Mouse (Mus musculus) ES-E14 (cell line): ENCODE results near the gene Amn.

ENCODE experiments used
- CHD2 ChIP-seq: IDR thresholded peaks from 2 replicates; pipeline ENCODE4 v1.6.1; 2014; ENCODE audit warnings: mild to moderate bottlenecking, low read depth, low read length, inconsistent platforms
- HCFC1 ChIP-seq: IDR thresholded peaks from 2 replicates; pipeline ENCODE4 v1.6.1; 2012; ENCODE audit warnings: low read length, inconsistent platforms, borderline replicate concordance; ENCODE audit not compliant: insufficient read depth
- MAFK ChIP-seq: IDR thresholded peaks from 2 replicates; pipeline ENCODE4 v1.6.1; 2014; ENCODE audit warnings: mild to moderate bottlenecking, low read depth, low read length, inconsistent platforms; ENCODE audit not compliant: insufficient read depth
- ZNF384 ChIP-seq: IDR thresholded peaks from 2 replicates; pipeline ENCODE4 v1.6.1; 2012; ENCODE audit warnings: low read depth, low read length, inconsistent platforms

- TF ChIP-seq MAFK = no peak
- no peak for TF ChIP-seq ZNF384
- TF ChIP-seq CHD2 = no peak
- TF ChIP-seq HCFC1 = no peak
Measured at GRCm38 (mm10) chr12:111293025-111293424, 22.1 kb downstream of the Amn start.
